Mouse (Mus musculus) G1E (cell line): ENCODE data around the gene Coa7.

Experiments used
- CTCF ChIP-seq: IDR thresholded peaks from 2 replicates; pipeline ENCODE4 v1.5.1; 2012; ENCODE audit warnings: low read depth, low read length, inconsistent platforms, mixed read lengths
- GATA1 ChIP-seq: IDR thresholded peaks from 2 replicates; pipeline ENCODE4 v1.6.1; 2012; ENCODE audit warnings: borderline replicate concordance, low read length, inconsistent platforms, mixed read lengths
- GATA2 ChIP-seq: IDR thresholded peaks from 2 replicates; pipeline ENCODE4 v1.6.1; 2012; ENCODE audit warnings: low read depth, low read length, inconsistent platforms, borderline replicate concordance
- POLR2AphosphoS5 ChIP-seq: IDR thresholded peaks from 2 replicates; pipeline ENCODE4 v1.6.1; 2012; ENCODE audit warnings: low read depth, low read length, inconsistent platforms; ENCODE audit not compliant: insufficient replicate concordance

GRCm38 (mm10) chr4:108380146-108380545 is 52.2 kb downstream of the Coa7 start:
- TF ChIP-seq CTCF (no peak), GATA1 (no peak), GATA2 (no peak), POLR2AphosphoS5 (no peak)
